Mouse (Mus musculus): ENCODE data around the gene A930017K11Rik. TPM values are rescaled to one million over a fixed set of nuclear protein-coding genes. Genes with fewer than 3 reads are reported as not detected.

Gene A930017K11Rik
- polyA plus RNA-seq, 1 experiment from 2014 or later, result 0.14 TPM

- Histone ChIP-seq H3K36me3 (ENCODE audit: control insufficient read depth, insufficient read depth, low read length) (no peaks in the 10 kb centered on the region), H3K9me3 (replicated peaks; ENCODE audit: control insufficient read depth, low read length) (no peaks in the 10 kb centered on the region), H3K4me1 (ENCODE audit: control insufficient read depth, insufficient read depth, low read length) (peaks cover 13% of the 10 kb centered on the region), H3K27me3 (ENCODE audit: control insufficient read depth, insufficient read depth, low read length) (no peaks in the 10 kb centered on the region), H3K4me3 (ENCODE audit: low read depth, low read length) (peak overlapping the region; percentile 65; the same call in 1 of the 2 replicates), H3K4me2 (peak overlapping the region; percentile 89), H3K9ac (ENCODE audit: low read depth, low read length) (no peak overlapping the region), H3K27ac (ENCODE audit: low read depth, low read length) (no peak overlapping the region)
- 97% methylated on average over 1 of the region's 1 CpGs for WGBS (ENCODE audit: insufficient replicate concordance)
- ATAC-seq (replicated peaks; ENCODE audit: insufficient number of reproducible peaks, low FRiP score, low TSS enrichment), result no peak
Measured at GRCm38 (mm10) chr17:25984066-25984465, 31.7 kb upstream of the A930017K11Rik start.

DNA sequence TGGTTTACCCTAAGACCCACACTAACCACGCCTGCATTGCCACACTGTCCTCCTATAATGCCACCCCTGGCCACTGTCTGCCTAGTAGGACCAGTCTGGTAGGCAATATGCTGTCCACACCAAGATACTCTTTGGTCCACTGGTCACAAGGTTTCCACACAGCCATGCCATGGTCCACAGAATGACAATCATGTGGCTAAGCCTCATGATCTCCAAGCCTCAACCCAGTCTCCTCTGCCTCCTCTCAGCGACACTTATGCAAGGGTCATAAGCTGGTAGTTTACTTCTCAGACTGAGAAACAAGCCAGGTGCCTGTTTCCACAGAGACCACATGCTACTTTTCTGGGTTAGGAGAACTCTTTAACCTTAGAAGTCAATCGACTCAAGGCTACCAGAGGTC, 30.5 kb upstream of the A930017K11Rik start:
- WGBS (ENCODE audit: insufficient replicate concordance), result 87% methylated on average over 3 of the region's 3 CpGs

GRCm38 (mm10) chr17:25980854-25981253, 28.5 kb upstream of the A930017K11Rik start:
- H3K27ac ChIP-seq (ENCODE audit: low read depth, low read length), result no peak overlapping the region

More for the DNA sequence above, 30.5 kb upstream of the A930017K11Rik start:
- Histone ChIP-seq H3K4me1 (ENCODE audit: control insufficient read depth, insufficient read depth, low read length) (peaks cover 13% of the 10 kb centered on the region), H3K4me3 (ENCODE audit: low read depth, low read length) (no peak overlapping the region), H3K36me3 (ENCODE audit: control insufficient read depth, insufficient read depth, low read length) (no peaks in the 10 kb centered on the region), H3K27ac (ENCODE audit: low read depth, low read length) (no peak overlapping the region), H3K9ac (ENCODE audit: low read depth, low read length) (no peak overlapping the region), H3K4me2 (no peak overlapping the region), H3K27me3 (ENCODE audit: control insufficient read depth, insufficient read depth, low read length) (no peaks in the 10 kb centered on the region), H3K9me3 (replicated peaks; ENCODE audit: control insufficient read depth, low read length) (no peaks in the 10 kb centered on the region)
- no peak for ATAC-seq (replicated peaks; ENCODE audit: insufficient number of reproducible peaks, low FRiP score, low TSS enrichment)

DNA sequence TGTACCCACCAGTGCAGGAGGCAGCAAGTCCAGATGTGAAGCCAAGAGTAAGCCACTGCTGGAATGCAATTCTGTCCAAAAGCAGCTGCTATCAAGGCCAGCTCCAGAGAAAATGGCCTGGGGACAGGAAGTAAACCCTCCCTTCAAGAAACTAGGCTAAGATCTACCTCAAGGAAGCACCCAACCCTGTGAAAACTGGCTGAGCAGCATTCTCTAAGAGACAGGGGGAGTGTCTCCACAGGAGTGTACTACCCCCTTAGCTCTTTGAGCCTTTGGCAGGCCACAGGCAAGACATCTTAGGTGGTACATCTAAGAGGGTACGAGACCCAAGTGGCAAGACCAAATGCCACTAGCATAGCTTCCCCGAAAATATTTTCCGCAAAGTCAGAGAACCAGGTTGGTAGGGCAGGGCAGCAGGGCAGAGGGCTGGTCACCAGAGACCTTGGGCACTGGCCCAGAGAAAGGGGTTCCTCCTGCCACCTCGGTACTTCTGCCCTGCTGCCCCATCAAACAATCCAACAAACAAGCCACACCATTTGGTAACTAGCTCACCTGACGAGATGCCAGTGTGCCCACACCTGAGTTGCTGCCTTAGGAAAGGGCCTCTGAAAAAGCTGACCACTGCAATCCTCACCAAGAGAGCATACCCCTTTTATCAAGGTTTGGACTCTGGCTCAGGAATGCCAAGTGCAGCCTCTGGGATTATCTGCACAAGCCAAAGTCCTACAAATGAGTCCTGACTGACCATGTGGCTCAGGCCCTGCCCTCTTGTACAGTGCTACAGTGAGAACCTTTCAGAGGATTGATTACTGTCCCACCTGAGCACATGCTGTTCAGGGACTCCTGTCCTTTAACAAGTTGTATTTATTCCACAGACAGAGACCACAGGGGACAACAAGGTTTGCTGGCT, 27.7 kb upstream of the A930017K11Rik start:
- Histone ChIP-seq H3K4me2 (no peak overlapping the region), H3K9ac (ENCODE audit: low read depth, low read length) (no peak overlapping the region), H3K4me1 (ENCODE audit: control insufficient read depth, insufficient read depth, low read length) (peaks cover 13% of the 10 kb centered on the region), H3K27me3 (ENCODE audit: control insufficient read depth, insufficient read depth, low read length) (no peaks in the 10 kb centered on the region), H3K4me3 (ENCODE audit: low read depth, low read length) (no peak overlapping the region), H3K27ac (ENCODE audit: low read depth, low read length) (no peak overlapping the region), H3K36me3 (ENCODE audit: control insufficient read depth, insufficient read depth, low read length) (no peaks in the 10 kb centered on the region), H3K9me3 (replicated peaks; ENCODE audit: control insufficient read depth, low read length) (no peaks in the 10 kb centered on the region)
- 82% methylated on average over 5 of the region's 5 CpGs for whole genome bisulfite sequencing (ENCODE audit: insufficient replicate concordance)
- no peak for ATAC-seq (replicated peaks; ENCODE audit: insufficient number of reproducible peaks, low FRiP score, low TSS enrichment)

More at GRCm38 (mm10) chr17:25980854-25981253, 28.5 kb upstream of the A930017K11Rik start:
- Histone ChIP-seq H3K4me3 (ENCODE audit: low read depth, low read length) (no peak overlapping the region), H3K9ac (ENCODE audit: low read depth, low read length) (0 out of 2 replicates have a peak overlapping the region, but pooled peaks have one; percentile 24), H3K4me1 (ENCODE audit: control insufficient read depth, insufficient read depth, low read length) (peaks cover 13% of the 10 kb centered on the region), H3K36me3 (ENCODE audit: control insufficient read depth, insufficient read depth, low read length) (no peaks in the 10 kb centered on the region), H3K9me3 (replicated peaks; ENCODE audit: control insufficient read depth, low read length) (no peaks in the 10 kb centered on the region), H3K4me2 (no peak overlapping the region), H3K27me3 (ENCODE audit: control insufficient read depth, insufficient read depth, low read length) (no peaks in the 10 kb centered on the region)
- no peak for ATAC-seq (replicated peaks; ENCODE audit: insufficient number of reproducible peaks, low FRiP score, low TSS enrichment)
- WGBS (ENCODE audit: insufficient replicate concordance), result 88% methylated on average over 5 of the region's 5 CpGs

- H3K4me2 ChIP-seq, result no peak overlapping the region
Measured at GRCm38 (mm10) chr17:25970954-25971707, 18.8 kb upstream of the A930017K11Rik start.

GRCm38 (mm10) chr17:25970448-25970847, 18.1 kb upstream of the A930017K11Rik start:
- Histone ChIP-seq H3K4me1 (ENCODE audit: control insufficient read depth, insufficient read depth, low read length) (peaks cover 5% of the 10 kb centered on the region; the same call in 1 of the 2 replicates), H3K4me2 (no peak overlapping the region), H3K27me3 (ENCODE audit: control insufficient read depth, insufficient read depth, low read length) (no peaks in the 10 kb centered on the region), H3K4me3 (ENCODE audit: low read depth, low read length) (no peak overlapping the region), H3K27ac (ENCODE audit: low read depth, low read length) (no peak overlapping the region), H3K9ac (ENCODE audit: low read depth, low read length) (no peak overlapping the region), H3K9me3 (replicated peaks; ENCODE audit: control insufficient read depth, low read length) (no peaks in the 10 kb centered on the region), H3K36me3 (ENCODE audit: control insufficient read depth, insufficient read depth, low read length) (no peaks in the 10 kb centered on the region; the same call in 1 of the 2 replicates)
- ATAC-seq (replicated peaks; ENCODE audit: insufficient number of reproducible peaks, low FRiP score, low TSS enrichment), result no peak
- 94% methylated on average over 9 of the region's 9 CpGs for WGBS (ENCODE audit: insufficient replicate concordance)

More at GRCm38 (mm10) chr17:25970954-25971707, 18.8 kb upstream of the A930017K11Rik start:
- Histone ChIP-seq H3K36me3 (ENCODE audit: control insufficient read depth, insufficient read depth, low read length) (no peaks in the 10 kb centered on the region; the same call in 1 of the 2 replicates), H3K9me3 (replicated peaks; ENCODE audit: control insufficient read depth, low read length) (no peaks in the 10 kb centered on the region), H3K27ac (ENCODE audit: low read depth, low read length) (no peak overlapping the region), H3K27me3 (ENCODE audit: control insufficient read depth, insufficient read depth, low read length) (no peaks in the 10 kb centered on the region), H3K9ac (ENCODE audit: low read depth, low read length) (no peak overlapping the region), H3K4me1 (ENCODE audit: control insufficient read depth, insufficient read depth, low read length) (peaks cover 5% of the 10 kb centered on the region; the same call in 1 of the 2 replicates), H3K4me3 (ENCODE audit: low read depth, low read length) (no peak overlapping the region)
- no peak for ATAC-seq (replicated peaks; ENCODE audit: insufficient number of reproducible peaks, low FRiP score, low TSS enrichment)
- WGBS (ENCODE audit: insufficient replicate concordance), result 81% methylated on average over 4 of the region's 4 CpGs

DNA sequence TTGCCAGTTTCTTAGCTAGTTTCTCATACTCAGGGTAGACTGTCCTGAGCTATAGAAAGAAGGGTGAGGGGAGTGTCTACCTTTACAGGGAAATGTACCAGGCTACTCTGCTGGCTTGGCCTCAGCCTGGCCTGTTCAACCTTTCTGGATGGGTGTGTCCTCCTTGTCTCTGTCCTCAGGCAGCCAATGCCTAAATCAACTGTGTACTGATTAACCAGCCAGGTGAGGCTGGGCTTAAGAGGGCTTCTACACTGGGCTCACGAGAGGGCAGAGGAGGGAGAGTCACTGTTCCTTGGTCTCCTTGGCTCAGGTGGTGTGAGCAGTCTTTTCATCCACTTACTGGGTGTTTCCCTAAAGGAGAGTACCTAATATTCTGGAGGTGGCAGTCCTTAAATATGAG, 15.8 kb upstream of the A930017K11Rik start:
- no peak for ATAC-seq (replicated peaks; ENCODE audit: insufficient number of reproducible peaks, low FRiP score, low TSS enrichment)
- no peaks in the 10 kb centered on the region; the same call in 1 of the 2 replicates for H3K36me3 ChIP-seq (ENCODE audit: control insufficient read depth, insufficient read depth, low read length)
- no peak overlapping the region for H3K4me3 ChIP-seq (ENCODE audit: low read depth, low read length)
- H3K9me3 ChIP-seq (replicated peaks; ENCODE audit: control insufficient read depth, low read length), result no peaks in the 10 kb centered on the region
- no peaks in the 10 kb centered on the region for H3K27me3 ChIP-seq (ENCODE audit: control insufficient read depth, insufficient read depth, low read length)
- no peak overlapping the region for H3K27ac ChIP-seq (ENCODE audit: low read depth, low read length)
- WGBS (ENCODE audit: insufficient replicate concordance), result 74% methylated on average over 1 of the region's 1 CpGs
- peaks cover 5% of the 10 kb centered on the region; the same call in 1 of the 2 replicates for H3K4me1 ChIP-seq (ENCODE audit: control insufficient read depth, insufficient read depth, low read length)
- H3K9ac ChIP-seq (ENCODE audit: low read depth, low read length), result no peak overlapping the region
- H3K4me2 ChIP-seq, result no peak overlapping the region

DNA sequence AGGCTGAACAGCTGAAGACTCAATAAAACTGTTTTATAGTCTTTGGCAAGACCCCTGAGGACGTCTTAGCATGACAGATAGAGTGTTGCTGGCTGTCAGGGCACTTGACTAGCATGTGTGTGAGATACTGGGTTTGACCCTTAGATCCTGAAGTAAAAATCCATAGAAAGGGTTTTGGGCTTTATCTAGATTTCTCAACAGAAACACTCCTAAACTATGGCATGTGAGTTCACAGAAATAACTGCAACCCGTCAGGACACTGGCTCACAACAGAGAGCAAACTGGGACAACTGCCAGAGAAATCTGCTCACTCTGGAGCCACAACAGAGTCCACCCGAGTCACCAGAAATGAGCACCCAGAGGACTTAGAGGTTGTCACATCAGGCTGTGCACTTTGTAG, 15.3 kb upstream of the A930017K11Rik start:
- 64% methylated on average over 3 of the region's 3 CpGs for WGBS (ENCODE audit: insufficient replicate concordance)
- no peak for ATAC-seq (replicated peaks; ENCODE audit: insufficient number of reproducible peaks, low FRiP score, low TSS enrichment)

More for the DNA sequence above, 15.3 kb upstream of the A930017K11Rik start:
- no peak overlapping the region for H3K9ac ChIP-seq (ENCODE audit: low read depth, low read length)
- H3K4me3 ChIP-seq (ENCODE audit: low read depth, low read length), result no peak overlapping the region
- no peak overlapping the region for H3K27ac ChIP-seq (ENCODE audit: low read depth, low read length)
- H3K4me1 ChIP-seq (ENCODE audit: control insufficient read depth, insufficient read depth, low read length), result peaks cover 5% of the 10 kb centered on the region; the same call in 1 of the 2 replicates
- no peaks in the 10 kb centered on the region for H3K27me3 ChIP-seq (ENCODE audit: control insufficient read depth, insufficient read depth, low read length)
- H3K4me2 ChIP-seq, result no peak overlapping the region
- no peaks in the 10 kb centered on the region for H3K9me3 ChIP-seq (replicated peaks; ENCODE audit: control insufficient read depth, low read length)
- H3K36me3 ChIP-seq (ENCODE audit: control insufficient read depth, insufficient read depth, low read length), result peaks cover 2% of the 10 kb centered on the region; the same call in 1 of the 2 replicates
